Mouse (Mus musculus): ENCODE results near the gene Neb.

Neb gene

GRCm38 (mm10) chr2:52374706-52375105, 3.6 kb downstream of the Neb start:
- DNase-seq (ENCODE audit: low read depth): no peak

- DNase-seq (ENCODE audit: low read depth): no peak
These were observed 5.8 kb downstream of the Neb start for GRCm38 (mm10) chr2:52372480-52372879.

GRCm38 (mm10) chr2:52372080-52372479, 6.2 kb downstream of the Neb start:
- DNase-seq (ENCODE audit: low read depth): no peak

DNA sequence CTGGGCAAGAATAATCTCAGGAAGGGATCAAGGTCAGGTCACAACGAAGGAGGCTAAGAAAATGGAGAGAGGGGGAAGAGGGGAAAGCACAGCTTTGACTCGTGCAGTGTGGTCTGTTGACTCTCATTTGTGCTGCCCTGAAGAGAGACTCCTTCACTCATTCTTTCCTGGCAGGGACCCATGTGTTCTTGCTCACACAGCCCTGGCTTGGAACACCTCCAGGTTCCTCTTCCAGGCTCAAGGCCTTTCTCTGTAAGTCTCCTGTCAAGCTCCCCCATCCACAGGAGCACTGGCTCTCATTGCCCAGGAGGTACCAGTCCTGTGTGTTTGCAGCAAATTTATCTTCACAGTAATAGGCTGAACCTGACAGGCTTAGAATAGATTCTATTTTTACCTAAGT, 7.2 kb downstream of the Neb start:
- DNase-seq (ENCODE audit: low read depth): peak; percentile 89

DNA sequence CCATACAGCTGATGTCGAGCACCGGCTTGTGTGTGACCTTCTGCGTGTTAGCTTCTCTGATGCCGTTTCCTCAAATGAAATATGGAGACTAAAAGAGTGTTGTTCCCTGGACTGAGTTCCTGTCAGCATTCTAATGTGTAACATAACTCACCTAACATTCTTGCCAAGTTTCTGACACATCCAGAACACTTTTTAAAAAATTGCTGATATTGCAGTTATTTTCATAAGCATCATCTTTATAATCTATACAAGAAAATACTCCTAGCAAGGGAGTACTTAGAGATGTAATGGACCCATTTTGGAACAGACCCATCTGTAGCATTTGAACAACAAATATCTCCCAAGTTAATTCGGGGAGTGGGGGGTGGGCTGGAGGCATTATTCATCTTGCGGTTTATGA, 8.7 kb downstream of the Neb start:
- peak; percentile 23 for DNase-seq (ENCODE audit: low read depth)

GRCm38 (mm10) chr2:52367665-52368064, 10.6 kb downstream of the Neb start:
- no peak for DNase-seq (ENCODE audit: low read depth)

DNA sequence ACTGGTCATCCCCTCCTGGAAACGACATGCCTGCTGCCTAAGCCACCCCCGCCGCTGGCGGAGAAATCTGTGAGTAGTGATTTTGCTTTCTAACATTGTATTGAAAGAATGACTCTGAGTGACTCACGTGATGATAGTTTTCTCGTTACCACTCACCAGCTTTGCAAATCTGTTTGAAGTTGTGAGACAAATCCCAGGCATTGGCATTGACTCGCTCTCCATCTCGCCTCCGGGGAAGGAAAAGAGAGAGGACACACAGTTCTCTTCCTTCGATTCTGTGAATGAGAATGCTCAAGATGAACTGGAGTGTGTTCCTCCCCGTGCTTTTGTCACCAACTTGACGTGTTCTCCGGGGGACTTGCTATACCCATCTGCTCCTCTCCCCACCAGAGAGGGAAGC, 11.0 kb downstream of the Neb start:
- no peak for DNase-seq (ENCODE audit: low read depth)

DNA sequence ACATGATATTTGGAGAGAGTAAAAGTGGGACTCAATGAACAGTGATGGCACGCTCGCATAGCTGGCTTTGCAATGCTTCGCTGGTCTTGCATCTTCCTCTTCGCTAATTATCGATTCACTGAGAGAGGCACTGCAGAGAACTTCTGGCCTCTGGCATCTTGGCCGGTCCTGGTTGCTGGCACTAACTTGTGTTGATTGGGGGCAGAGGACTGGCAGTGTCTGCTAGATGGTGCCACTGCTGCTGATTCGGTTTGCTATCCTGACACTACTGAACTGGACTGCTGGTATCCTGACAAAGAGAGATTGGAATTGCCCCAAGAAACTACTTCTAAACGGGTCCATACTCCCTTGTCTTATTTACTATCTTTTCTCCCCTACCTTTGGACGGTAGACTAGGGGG, 17.2 kb downstream of the Neb start:
- no peak for DNase-seq (ENCODE audit: low read depth)

GRCm38 (mm10) chr2:52359722-52360121, 18.6 kb downstream of the Neb start:
- DNase-seq (ENCODE audit: low read depth): no peak

DNA sequence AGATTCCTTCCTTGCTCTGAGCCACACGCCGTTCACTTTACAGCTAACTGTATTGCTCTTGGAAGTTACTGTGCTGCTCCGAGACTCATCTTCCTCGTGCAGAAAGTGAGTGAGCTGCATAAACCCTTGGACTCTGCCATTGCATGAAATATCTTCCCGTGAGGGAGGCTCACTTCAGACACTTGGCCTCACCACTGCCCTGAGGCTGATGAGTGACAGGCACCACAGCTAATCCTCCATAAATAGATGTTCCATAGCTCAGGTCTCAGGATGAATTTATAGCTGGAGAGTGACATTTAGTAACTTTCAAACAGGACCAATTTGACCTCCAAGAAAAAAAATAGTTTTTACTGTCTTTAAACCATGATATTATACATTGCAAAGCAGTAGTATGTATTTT, 20.1 kb downstream of the Neb start:
- no peak for DNase-seq (ENCODE audit: low read depth)

- no peak for DNase-seq (ENCODE audit: low read depth)
These were observed 27.2 kb downstream of the Neb start for GRCm38 (mm10) chr2:52351029-52351428.

GRCm38 (mm10) chr2:52340990-52341389, 37.3 kb downstream of the Neb start:
- no peak for DNase-seq (ENCODE audit: low read depth)

DNA sequence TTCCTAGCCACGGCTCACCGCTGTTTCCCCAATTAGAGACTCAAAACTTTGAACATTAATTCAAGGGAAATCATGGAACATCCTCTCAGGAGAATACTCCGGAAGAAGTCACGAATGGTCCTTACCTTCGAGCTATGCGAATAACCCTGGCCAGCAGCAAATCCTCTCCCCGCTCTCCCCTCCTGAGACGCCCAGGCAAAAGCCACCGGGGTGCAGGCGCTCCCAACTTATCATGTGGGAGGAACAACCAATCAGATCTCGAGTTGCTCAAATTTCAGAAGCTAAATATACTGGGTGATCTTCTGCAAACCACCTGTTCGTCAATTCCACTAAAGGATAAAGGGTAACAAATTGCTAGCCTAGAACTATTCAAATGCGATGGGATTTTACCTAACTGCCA, 42.7 kb downstream of the Neb start:
- DNase-seq (ENCODE audit: low read depth): no peak

- no peak for DNase-seq (ENCODE audit: low read depth)
These were observed 43.2 kb downstream of the Neb start for GRCm38 (mm10) chr2:52335087-52335486.

- no peak for DNase-seq (ENCODE audit: low read depth)
These were observed 44.7 kb downstream of the Neb start for GRCm38 (mm10) chr2:52333535-52333934.

- DNase-seq (ENCODE audit: low read depth): no peak
These were observed 46.5 kb downstream of the Neb start for GRCm38 (mm10) chr2:52331761-52332160.

GRCm38 (mm10) chr2:52327244-52327815, 50.9 kb downstream of the Neb start:
- no peak for DNase-seq (ENCODE audit: low read depth)

GRCm38 (mm10) chr2:52321866-52322265, 56.4 kb downstream of the Neb start:
- DNase-seq (ENCODE audit: low read depth): peak; percentile 59

GRCm38 (mm10) chr2:52320175-52320574, 58.1 kb downstream of the Neb start:
- no peak for DNase-seq (ENCODE audit: low read depth)

- peak; percentile 48 for DNase-seq (ENCODE audit: low read depth)
These were observed 59.2 kb downstream of the Neb start for GRCm38 (mm10) chr2:52319020-52319567.

DNA sequence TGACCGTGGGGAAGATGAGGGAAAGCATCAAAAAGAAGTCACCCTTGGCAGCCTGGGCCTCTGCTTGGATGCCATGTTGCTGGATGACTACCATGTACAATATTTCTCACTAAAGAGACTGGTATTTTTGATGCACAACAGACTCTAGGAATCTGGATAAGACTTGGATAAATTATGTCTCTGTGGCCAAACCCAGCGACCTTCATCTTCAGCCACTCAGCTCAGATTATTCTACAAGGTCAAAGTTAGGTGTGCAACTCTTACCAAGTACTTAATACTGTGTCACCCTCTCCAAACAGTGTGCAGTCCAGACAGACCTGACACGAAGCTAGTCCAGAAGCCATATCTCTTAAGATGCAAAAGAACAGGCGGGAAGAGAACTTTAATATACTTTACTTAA, 60.8 kb downstream of the Neb start:
- DNase-seq (ENCODE audit: low read depth): no peak

GRCm38 (mm10) chr2:52315737-52316136, 62.5 kb downstream of the Neb start:
- DNase-seq (ENCODE audit: low read depth): no peak

DNA sequence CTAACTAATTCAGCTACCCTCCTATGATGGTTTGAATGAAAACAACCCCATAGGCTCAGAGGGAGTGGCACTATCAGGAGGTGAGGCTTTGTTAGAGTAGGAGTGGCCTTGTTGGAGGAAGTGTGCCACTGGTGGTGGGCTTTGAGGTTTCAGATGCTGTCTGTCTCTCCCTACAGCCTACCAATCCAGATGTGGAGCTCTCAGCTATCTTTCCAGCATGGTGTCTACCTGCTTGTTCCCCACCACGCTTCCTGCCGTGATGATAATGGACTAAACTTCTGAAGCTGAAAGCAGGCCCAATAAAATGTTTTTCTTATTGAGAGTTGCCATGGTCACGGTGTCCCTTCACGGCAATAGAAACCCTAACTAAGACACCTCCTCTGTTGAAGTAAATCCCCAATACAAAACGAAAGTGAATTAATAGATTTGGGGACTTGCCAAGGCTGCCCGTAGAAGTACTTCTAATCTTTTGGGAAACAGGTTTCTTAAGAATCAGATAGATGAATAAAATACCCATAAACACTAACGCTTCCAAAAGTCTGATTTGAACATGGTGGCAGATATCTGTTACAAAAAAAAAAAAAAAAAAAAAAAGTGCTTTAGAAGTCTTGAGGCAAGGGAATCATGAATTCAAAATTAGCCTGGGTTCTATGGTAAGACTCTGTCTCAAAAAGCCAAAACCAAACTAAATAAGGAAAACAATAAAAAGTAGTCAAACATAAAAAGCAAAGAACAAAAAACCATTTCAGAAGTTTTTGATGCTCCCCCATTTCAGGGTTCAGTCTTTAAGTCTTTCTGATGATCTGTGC, 63.1 kb downstream of the Neb start:
- DNase-seq (ENCODE audit: low read depth): no peak

DNA sequence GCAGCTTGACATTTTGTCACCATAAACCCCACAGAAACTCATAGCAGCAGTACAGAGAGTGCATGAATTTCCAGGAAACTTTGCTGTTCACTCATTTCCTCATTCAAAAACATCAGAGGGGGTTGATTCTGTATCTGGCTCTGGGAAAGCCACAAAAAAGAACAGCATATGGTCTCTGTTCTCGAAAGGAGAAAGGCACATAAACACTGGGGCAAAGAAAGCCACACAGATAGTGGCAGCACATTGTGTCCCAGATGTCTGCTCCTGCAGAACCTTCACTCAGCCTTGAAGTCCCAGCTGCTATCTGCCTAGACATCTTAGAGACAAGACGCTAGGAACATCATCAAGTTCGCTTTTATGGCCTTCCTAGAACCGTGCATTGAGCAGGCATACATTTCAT, 67.5 kb downstream of the Neb start:
- no peak for DNase-seq (ENCODE audit: low read depth)

Data from NIH3T3 (cell line).